Mouse (Mus musculus) urinary bladder, adult 2 months (tissue): ENCODE results near the gene Phxr2. TPM values are rescaled to one million over a fixed set of nuclear protein-coding genes. Genes with fewer than 3 reads are reported as not detected.
A peak's percentile ranks its signal among the peaks of the same experiment; 100 is the strongest.

ENCODE experiments used
- DNase-seq: peaks from one replicate; pipeline ENCODE4 v3.0.0; 2022; ENCODE audit warnings: low spot score
- polyA plus RNA-seq: library from polyadenylated mRNA; depleted of rRNA; stranded (reverse); fragments of >200 nt; gene quantifications from 2 replicates; pipeline ENCODE4 v1.2.3, GENCODE M21; 2012; rRNA removed

Gene Phxr2
- polyA plus RNA-seq, 1 experiment = not detected

DNA sequence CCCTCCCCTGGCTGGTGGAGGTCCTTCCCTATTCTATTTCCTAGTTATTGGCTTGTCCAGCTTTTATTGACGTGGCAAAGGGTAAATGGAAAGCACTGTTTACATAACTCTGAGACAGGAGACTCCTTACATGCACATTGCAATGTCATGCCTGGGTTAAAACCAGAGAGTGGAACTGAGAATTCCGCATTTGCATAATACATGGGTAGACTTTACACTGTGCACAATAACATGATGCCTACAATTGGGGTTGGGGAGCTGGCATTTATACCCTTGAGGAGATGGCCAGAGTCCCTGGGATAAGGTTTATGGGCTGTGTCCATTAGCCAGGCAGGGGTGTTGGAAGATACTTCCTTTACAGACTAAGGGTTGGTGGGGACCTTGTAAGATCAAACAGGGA is 32.8 kb downstream of the Phxr2 start:
- no peak for DNase-seq

DNA sequence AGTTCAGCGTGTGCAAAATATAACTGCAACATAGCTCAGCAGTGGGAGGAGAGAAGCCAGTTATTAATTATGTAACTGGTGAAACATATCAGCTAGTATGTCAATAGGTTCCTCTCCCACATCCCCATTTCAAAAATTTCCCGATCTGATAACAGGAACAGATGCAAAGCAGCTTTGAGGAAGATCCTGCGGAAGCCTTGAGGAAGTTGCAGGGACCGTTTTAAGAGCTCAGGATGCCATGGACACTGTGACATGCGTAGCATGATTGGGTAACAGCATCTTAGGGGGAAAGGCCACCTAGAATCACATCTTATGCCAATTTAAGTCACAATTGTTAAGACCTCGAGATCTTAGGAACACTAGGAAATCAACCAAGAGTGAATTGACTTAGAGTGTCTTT is 36.2 kb downstream of the Phxr2 start:
- no peak for DNase-seq

DNA sequence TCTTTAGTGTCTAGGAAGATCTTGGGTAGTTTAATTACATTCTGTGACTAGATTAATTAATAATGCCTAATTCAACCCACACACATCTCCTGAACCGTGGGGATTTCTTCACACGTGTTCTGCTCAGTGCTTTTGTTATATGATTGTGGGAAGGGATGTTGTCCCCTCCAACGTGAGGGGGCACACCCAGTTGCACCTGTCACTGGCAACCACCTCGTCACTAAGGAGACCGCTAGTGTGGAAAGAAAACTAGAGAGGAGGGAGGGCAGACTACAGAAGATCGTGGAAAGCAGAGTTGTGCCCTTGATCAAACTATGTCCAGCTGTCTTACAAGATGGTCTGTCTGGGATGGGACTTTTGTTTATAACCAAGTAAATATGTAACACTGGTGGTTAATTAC is 40.1 kb downstream of the Phxr2 start:
- DNase-seq = no peak

DNA sequence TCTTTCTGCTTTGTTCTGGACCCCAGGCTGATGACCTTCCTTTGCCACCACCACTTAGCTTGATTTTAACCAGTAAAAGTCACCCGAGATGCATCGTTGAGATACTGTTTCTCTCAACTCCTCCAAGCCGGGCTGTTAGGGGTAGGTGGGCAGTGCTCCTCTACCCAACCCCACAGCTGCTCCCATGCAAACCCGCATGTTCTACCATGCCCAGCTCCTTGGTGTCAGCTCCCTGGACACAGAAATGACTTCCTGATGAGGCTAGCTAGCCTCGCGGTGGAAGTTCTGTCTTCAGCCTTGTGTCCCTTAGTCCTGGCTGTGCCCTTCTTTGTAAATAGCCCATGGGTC is 40.9 kb downstream of the Phxr2 start:
- no peak for DNase-seq

DNA sequence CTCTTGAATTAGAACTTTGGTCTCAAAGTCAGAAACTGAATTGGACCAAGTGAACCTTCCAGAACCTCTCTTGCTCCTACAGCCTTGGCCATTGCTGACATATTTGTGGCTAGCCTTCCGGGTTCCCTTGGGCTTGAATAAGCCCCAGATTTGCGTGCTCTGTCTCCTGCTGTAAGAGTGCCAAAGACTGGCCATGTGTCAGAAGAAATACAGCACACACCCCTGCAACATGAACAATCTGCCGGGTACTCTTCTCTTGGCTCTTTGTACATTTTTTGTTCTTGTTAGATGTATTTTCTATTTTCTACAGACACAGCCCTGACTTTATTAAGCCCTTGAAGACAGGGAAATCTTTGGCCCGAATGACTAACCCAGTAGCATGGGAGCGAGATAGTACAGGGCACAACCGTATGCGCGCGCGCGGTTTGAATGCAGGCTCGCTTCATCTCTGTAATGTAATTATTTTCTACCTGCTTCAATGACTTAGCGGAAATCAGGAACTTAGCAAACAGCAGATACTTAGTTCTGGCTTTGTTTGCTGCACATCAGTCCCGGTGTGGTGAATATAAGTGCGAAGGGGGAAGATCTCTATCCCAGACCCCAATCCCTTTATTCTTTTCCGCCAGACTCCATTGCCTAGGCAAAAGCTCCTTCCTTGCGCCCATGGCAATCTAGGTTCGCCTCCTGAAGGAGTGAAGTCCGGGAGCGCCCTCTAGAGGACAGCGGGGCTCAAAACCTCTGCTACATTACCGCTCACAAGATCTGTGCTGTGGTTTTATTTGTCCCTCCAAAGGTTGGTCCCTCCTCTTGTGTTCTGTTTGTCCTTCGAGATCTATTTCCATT is 41.5 kb downstream of the Phxr2 start:
- DNase-seq = peak; percentile 71

DNA sequence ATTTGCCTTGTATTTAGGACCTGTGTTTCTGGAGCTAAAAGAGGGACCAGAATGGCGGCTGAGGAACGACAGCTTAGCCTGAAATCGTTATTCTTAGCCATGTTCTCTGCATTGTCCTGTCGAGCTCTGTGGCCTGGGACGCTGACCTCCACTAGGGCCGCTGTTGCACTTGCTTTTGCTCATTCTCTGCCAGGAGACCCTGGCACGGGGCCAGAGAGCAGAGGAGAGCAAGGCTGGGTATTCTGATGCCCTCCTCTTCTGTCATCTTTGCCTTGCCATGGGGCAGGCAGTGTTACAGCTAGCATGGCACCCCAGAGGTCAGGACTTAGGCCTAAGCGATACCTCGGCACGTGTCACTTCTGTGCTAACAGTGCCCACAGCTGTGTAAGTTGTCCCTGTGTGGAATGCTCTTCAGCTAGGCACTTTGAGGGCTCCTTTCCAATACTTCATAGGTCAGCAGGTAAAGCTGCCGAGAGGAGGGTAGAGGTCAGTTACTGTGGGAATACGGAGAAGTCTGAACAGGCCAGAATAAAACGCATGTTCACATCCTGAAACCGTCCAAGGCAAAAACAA is 42.6 kb downstream of the Phxr2 start:
- DNase-seq = no peak

DNA sequence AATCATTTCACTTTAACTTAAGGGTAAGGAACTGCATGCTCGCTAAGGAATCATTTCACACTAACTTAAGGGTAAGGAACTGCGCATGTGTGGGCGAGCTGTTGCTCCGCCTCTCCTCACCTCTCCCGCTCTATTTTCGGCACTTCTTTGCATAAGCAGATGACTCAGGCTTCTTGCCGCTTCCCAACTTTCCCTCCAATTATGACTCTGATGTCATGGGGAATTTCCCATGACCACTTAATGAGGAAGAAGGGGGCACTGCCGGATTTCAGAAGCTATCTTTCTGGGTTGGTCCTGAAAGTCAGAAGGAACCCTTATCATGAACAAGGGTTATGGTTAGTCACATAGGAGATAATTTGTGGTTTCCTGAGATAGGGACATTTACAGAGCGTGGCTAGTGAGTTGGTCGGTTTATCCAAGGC is 44.5 kb downstream of the Phxr2 start:
- DNase-seq = no peak

DNA sequence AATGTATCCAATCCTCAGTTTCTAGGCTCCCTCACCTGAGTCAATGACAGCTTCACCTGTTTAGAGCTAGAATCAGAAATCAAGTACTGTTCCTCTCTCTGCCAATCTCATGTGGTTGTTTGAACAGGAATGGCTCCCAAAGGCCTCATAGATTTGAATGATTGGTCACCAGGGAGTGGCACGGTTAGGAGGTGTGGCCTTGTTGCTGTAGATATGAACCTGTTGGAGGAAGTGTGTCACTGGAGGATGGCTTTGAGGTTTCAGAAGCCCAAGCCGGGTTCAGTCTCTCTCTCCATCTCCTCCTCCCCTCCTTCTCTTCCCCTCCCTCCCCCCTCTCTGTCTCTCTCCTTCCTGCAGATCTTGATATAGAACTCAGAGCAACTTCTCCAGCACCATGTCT is 47.5 kb downstream of the Phxr2 start:
- DNase-seq = no peak

DNA sequence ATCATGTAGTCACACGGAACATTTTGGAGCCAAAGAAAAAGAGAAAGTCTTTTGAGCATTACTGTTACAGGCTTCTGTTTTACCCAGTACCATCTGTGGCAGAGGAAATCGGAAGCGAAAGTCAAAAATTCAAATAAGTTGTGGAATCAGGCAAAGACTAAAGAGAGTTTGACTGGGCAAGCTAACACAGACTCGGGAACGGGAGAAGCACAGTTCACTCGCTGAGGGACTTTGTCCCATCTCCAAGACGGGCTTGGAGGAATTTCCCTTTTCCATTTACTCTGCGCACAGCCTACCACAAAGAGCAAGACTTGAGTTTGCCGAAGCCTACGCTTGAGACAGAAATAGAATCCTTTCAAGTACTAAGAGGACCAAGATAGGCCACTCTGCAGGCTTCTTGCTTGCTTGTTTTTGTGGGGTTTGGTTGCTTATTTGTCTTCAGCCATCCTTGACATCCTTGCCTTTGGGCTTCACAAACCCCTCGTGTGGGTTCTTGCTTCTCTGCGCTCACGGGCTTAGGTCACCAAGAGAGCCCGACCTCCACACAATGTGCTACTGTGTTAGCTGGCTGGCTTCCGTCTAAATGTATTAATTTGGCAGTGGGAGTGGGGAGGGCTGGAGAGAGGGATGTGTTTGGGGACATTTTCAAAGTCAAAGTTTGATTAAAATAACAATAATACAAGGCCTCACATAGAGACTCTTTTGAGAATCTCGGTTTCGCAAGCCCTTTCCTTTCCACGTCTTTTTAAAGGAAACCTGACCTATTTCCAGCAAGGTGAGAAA is 49.8 kb downstream of the Phxr2 start:
- no peak for DNase-seq

Other genes starting within 250 kb of the Phxr2 start
- gene Atp2b1, start 211.9 kb downstream of the Phxr2 start, polyA plus RNA-seq = 38.5 and 49.5 TPM in 2 replicates
- 16.6 and 19.3 TPM in 2 replicates for gene Poc1b, start 19.3 kb downstream of the Phxr2 start, polyA plus RNA-seq
- gene Galnt4, start 18.2 kb downstream of the Phxr2 start, polyA plus RNA-seq = 4.8 and 8.2 TPM in 2 replicates
- gene Dusp6, start 136.9 kb upstream of the Phxr2 start, polyA plus RNA-seq = 27.4 and 29.3 TPM in 2 replicates